Mouse (Mus musculus) erythroid progenitor cell, adult 5-6 weeks (primary cell): ENCODE measurements around the gene Emc8. TPM values are rescaled to one million over a fixed set of nuclear protein-coding genes. Genes with fewer than 3 reads are reported as not detected.
A peak's percentile ranks its signal among the peaks of the same experiment; 100 is the strongest.

ENCODE experiments used
- ATAC-seq: replicated peaks from 2 replicates; pipeline ENCODE4 v1.8.0; 2016; ENCODE audit warnings: moderate number of reproducible peaks, mild to moderate bottlenecking, moderate TSS enrichment, inconsistent platforms; ENCODE audit not compliant: poor library complexity, low FRiP score, severe bottlenecking
- total RNA-seq, 2 experiments: library from RNA; stranded (forward) in 1 of 2; stranded (reverse) in 1 of 2; fragments of 150-400 nt in 1 of 2; fragments of 186-747, 209-891 nt in 1 of 2; gene quantifications; 2 replicates each; pipeline versions ENCODE4 v1.2.3 to v1.2.4; 2015 to 2017; ENCODE audit warnings: low replicate concordance in 2 of 2

The Emc8 gene
- total RNA-seq, 2 experiments from 2014 or later: 34.4 to 48.0 TPM

GRCm38 (mm10) chr8:120616663-120617626 is 51.4 kb downstream of the Emc8 start:
- no peak for ATAC-seq

- no peak for ATAC-seq
Observed at GRCm38 (mm10) chr8:120614491-120614890, 53.9 kb downstream of the Emc8 start.

GRCm38 (mm10) chr8:120610824-120611223 is 57.5 kb downstream of the Emc8 start:
- no peak for ATAC-seq

- ATAC-seq: peak; percentile 76
Observed at GRCm38 (mm10) chr8:120607885-120608284, 60.5 kb downstream of the Emc8 start.

- no peak for ATAC-seq
Observed at GRCm38 (mm10) chr8:120607460-120607859, 60.9 kb downstream of the Emc8 start.

Other genes starting within 250 kb of the Emc8 start
- 5.8 and 31.4 TPM in 2 replicates for gene Gins2, start 79.3 kb downstream of the Emc8 start, total RNA-seq (2015; ENCODE audit: low replicate concordance)
- gene Gins2, start 79.3 kb downstream of the Emc8 start, total RNA-seq (2017; ENCODE audit: low replicate concordance): 11.9 and 21.3 TPM in 2 replicates
- not detected in 2 replicates for gene 1190005I06Rik, start 20.9 kb downstream of the Emc8 start, total RNA-seq (2015; ENCODE audit: low replicate concordance)
- not detected in 2 replicates for gene 1190005I06Rik, start 20.9 kb downstream of the Emc8 start, total RNA-seq (2017; ENCODE audit: low replicate concordance)
- not detected in 2 replicates for gene Gm27021, start 494 bp downstream of the Emc8 start, total RNA-seq (2015; ENCODE audit: low replicate concordance)
- gene Gm27021, start 494 bp downstream of the Emc8 start, total RNA-seq (2017; ENCODE audit: low replicate concordance): not detected in 2 replicates
- gene Cox4i1, start 351 bp downstream of the Emc8 start, total RNA-seq (2015; ENCODE audit: low replicate concordance): 389 and 392 TPM in 2 replicates
- 156 and 224 TPM in 2 replicates for gene Cox4i1, start 351 bp downstream of the Emc8 start, total RNA-seq (2017; ENCODE audit: low replicate concordance)
- 11.9 and 18.9 TPM in 2 replicates for gene Irf8, start 67.8 kb upstream of the Emc8 start, total RNA-seq (2015; ENCODE audit: low replicate concordance)
- 11.4 and 20.3 TPM in 2 replicates for gene Irf8, start 67.8 kb upstream of the Emc8 start, total RNA-seq (2017; ENCODE audit: low replicate concordance)